Mouse (Mus musculus): ENCODE data around the gene Olfr1148.

DNA sequence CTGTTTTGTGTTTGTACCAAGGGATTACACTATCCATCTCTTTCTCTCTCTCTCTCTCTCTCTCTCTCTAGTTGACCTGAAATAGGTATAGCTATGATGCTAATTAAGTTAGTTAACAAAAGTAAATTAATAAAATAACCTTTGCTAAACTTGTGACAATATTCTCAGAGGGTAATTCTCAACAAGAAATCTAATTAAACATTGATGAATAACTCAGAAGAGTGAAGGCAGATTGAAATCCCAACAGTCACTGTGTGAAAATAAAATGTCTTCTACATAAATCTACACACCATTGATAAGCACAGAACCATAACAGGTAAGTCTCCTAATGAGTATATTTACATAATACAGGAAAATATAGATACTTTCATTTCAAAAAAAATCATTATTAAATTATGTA, 35.9 kb downstream of the Olfr1148 start, which contains the start of gene Olfr1152:
- TF ChIP-seq CTCF (IDR thresholded peaks at IDR 0.05) (no peak), POLR2A (IDR thresholded peaks at IDR 0.05; ENCODE audit: insufficient read depth, low read depth, low read length) (no peak), EP300 (IDR thresholded peaks at IDR 0.05; ENCODE audit: insufficient read depth, low read depth, low read length) (no peak)

Data from heart, adult 2 months (tissue).